1 mouse cellular context compared by ENCODE assay signal in the genomic region with DNA sequence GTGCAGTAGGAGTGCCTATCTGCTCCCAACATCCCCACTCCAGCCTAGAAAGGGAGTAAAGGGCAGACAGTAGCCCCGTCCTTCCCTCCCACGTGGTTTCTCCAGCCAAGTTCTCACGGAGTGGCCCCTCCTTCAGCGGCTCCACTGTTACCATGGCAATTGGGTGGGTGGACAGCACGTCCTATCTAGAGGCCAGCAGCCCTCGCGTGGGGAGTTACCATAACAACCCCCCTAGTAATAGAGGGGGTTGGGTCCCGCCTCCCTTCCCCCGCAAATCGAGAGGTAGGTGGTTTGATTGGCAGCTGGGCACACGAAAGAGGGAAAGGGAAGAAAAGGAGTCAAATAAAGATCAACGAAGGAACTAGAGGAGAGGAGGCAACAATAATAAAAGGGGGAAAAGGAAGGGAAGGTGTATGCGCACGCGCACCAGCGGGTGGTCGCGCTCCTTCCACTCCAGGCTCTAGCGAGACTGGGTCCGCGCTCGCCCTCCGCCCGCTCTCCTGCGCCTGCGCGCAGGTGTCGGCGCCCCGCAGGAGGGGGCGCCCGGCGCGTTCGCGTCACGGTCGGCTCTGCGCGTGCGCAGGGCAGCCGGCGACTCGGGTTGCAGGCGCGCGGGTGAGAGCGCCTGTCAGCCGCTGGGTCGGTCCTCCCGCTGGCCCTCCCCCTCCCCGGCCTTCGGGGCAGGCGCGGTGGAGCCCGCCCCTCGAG.
TF ChIP-seq lines count a peak whose summit lies in the region.

Mink1 (plus strand) TSS at position 595 of the 708 bp plus-strand sequence.

TF ChIP-seq in CH12.LX, 34 proteins besides CTCF, POLR2A, EP300 and RAD21 (continued from another document):
- TF ChIP-seq MEF2A (IDR thresholded peaks at IDR 0.05; ENCODE audit: borderline replicate concordance, low read depth, low read length): peak; percentile 54; the same call in 1 of the 2 replicates
- TF ChIP-seq ZNF384 (IDR thresholded peaks at IDR 0.05; ENCODE audit: low read depth, low read length): no peak
- TF ChIP-seq RCOR1 (conservative IDR thresholded peaks at IDR 0.05; ENCODE audit: low read depth, low read length): no peak
- TF ChIP-seq HCFC1 (IDR thresholded peaks at IDR 0.05; ENCODE audit: low read depth, low read length): no peak
- TF ChIP-seq USF1 (IDR thresholded peaks at IDR 0.05; ENCODE audit: low read depth, low read length): peak; percentile 58
- no peak for TF ChIP-seq GABPA (IDR thresholded peaks at IDR 0.05; ENCODE audit: insufficient replicate concordance, low read depth, low read length)
- TF ChIP-seq USF2 (conservative IDR thresholded peaks at IDR 0.05; ENCODE audit: low read depth, low read length): no peak
- TF ChIP-seq CHD2 (IDR thresholded peaks at IDR 0.05; ENCODE audit: low read length): peak; percentile 59; the same call in 1 of the 2 replicates
- no peak for TF ChIP-seq ZC3H11A (IDR thresholded peaks at IDR 0.05; ENCODE audit: low read depth, low read length)
- TF ChIP-seq TBP (conservative IDR thresholded peaks at IDR 0.05; ENCODE audit: low read depth, low read length): no peak
- TF ChIP-seq MYC (IDR thresholded peaks at IDR 0.05; ENCODE audit: low read depth, low read length): no peak
- peak; percentile 86 for TF ChIP-seq MAX (IDR thresholded peaks at IDR 0.05; ENCODE audit: low read length)
- peak; percentile 75; the same call in 1 of the 2 replicates for TF ChIP-seq MAZ (IDR thresholded peaks at IDR 0.05; ENCODE audit: low read depth, low read length)
- TF ChIP-seq SMC3 (IDR thresholded peaks at IDR 0.05; ENCODE audit: low read depth, low read length): no peak
- TF ChIP-seq BHLHE40 (IDR thresholded peaks at IDR 0.05; ENCODE audit: low read depth, low read length): peak; percentile 64; the same call in 1 of the 2 replicates
- TF ChIP-seq POLR2AphosphoS2 (IDR thresholded peaks at IDR 0.05; ENCODE audit: low read depth, low read length): no peak
- TF ChIP-seq CHD1 (IDR thresholded peaks at IDR 0.05; ENCODE audit: low read depth, low read length): no peak
- no peak for TF ChIP-seq KAT2A (IDR thresholded peaks at IDR 0.05; ENCODE audit: insufficient replicate concordance, low read length)
- TF ChIP-seq UBTF (IDR thresholded peaks at IDR 0.05; ENCODE audit: low read depth, low read length): 0 out of 2 replicates have a peak, but pooled peaks have one; percentile 75
- peak; percentile 6; the same call in 1 of the 2 replicates for TF ChIP-seq ZMIZ1 (IDR thresholded peaks at IDR 0.05; ENCODE audit: low read depth, low read length)
- no peak for TF ChIP-seq MAFK (IDR thresholded peaks at IDR 0.05; ENCODE audit: insufficient replicate concordance, low read length)
